Mouse (Mus musculus): ENCODE data around the gene Il15ra. TPM values are rescaled to one million over a fixed set of nuclear protein-coding genes. Genes with fewer than 3 reads are reported as not detected.
A peak's percentile ranks its signal among the peaks of the same experiment; 100 is the strongest.
"Not testable (repeated sequence)": the region's sequence is repeated elsewhere in the genome, so short reads cannot be mapped to it uniquely, and the experiment has no call there.

The Il15ra gene
- polyA plus RNA-seq, 1 experiment from 2014 or later = 0.84 TPM

DNA sequence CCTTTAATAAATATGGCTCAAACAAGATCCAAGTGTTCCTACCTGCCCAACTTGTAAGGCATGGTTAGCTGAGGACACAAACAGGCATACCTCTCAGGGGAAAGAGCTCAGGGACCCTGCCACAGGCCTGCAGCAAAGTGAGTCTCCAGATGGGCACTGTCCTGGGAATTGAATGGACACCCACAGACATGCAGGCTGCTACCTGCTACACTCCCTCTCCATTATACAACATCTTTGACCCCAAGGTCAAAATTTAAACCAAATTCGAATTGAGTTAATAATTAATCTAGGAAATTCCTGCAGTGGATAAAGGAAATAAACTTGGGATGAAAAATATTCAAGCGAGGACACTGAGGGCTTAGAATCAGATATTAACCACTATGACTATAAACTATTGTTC is 9.2 kb upstream of the Il15ra start:
- no peaks in the 10 kb centered on the region for H3K36me3 ChIP-seq (ENCODE audit: control insufficient read depth, insufficient read depth, low read length)
- no peak overlapping the region for H3K4me3 ChIP-seq (ENCODE audit: low read depth, low read length)
- H3K4me1 ChIP-seq (ENCODE audit: control insufficient read depth, insufficient read depth, low read length) = no peaks in the 10 kb centered on the region
- WGBS = 70% methylated on average over 2 of the region's 2 CpGs
- H3K9me3 ChIP-seq (ENCODE audit: control insufficient read depth, low read length) = no peaks in the 10 kb centered on the region
- DNase-seq (ENCODE audit: low spot score) (no peak), ATAC-seq (ENCODE audit: insufficient number of reproducible peaks, low FRiP score, low TSS enrichment, low read depth) (no peak)
- no peaks in the 10 kb centered on the region for H3K27me3 ChIP-seq (ENCODE audit: control insufficient read depth, insufficient read depth, low read length)
- no peak overlapping the region for H3K4me2 ChIP-seq (ENCODE audit: low read depth, severe bottlenecking)
- H3K27ac ChIP-seq (replicated peaks; ENCODE audit: low read depth, low read length) = no peak overlapping the region
- no peak overlapping the region for H3K9ac ChIP-seq (ENCODE audit: low read length)

- Histone ChIP-seq H3K9ac (ENCODE audit: low read length) (no peak overlapping the region), H3K27ac (replicated peaks; ENCODE audit: low read depth, low read length) (no peak overlapping the region), H3K27me3 (ENCODE audit: control insufficient read depth, insufficient read depth, low read length) (no peaks in the 10 kb centered on the region), H3K4me1 (ENCODE audit: control insufficient read depth, insufficient read depth, low read length) (no peaks in the 10 kb centered on the region), H3K36me3 (ENCODE audit: control insufficient read depth, insufficient read depth, low read length) (no peaks in the 10 kb centered on the region), H3K4me2 (ENCODE audit: low read depth, severe bottlenecking) (no peak overlapping the region), H3K9me3 (ENCODE audit: control insufficient read depth, low read length) (no peaks in the 10 kb centered on the region), H3K4me3 (ENCODE audit: low read depth, low read length) (no peak overlapping the region)
- 66% methylated on average over 5 of the region's 5 CpGs for WGBS
- DNase-seq (ENCODE audit: low spot score) = no peak
- ATAC-seq (ENCODE audit: insufficient number of reproducible peaks, low FRiP score, low TSS enrichment, low read depth) = no peak
Measured at GRCm38 (mm10) chr2:11698994-11699393, 6.1 kb upstream of the Il15ra start.

- H3K27ac ChIP-seq (replicated peaks; ENCODE audit: low read depth, low read length) = no peak overlapping the region
- no peaks in the 10 kb centered on the region for H3K4me1 ChIP-seq (ENCODE audit: control insufficient read depth, insufficient read depth, low read length)
- H3K9me3 ChIP-seq (ENCODE audit: control insufficient read depth, low read length) = no peaks in the 10 kb centered on the region
- WGBS = 85% methylated on average over 2 of the region's 2 CpGs
- ATAC-seq (ENCODE audit: insufficient number of reproducible peaks, low FRiP score, low TSS enrichment, low read depth) = no peak
- no peak overlapping the region for H3K9ac ChIP-seq (ENCODE audit: low read length)
- H3K27me3 ChIP-seq (ENCODE audit: control insufficient read depth, insufficient read depth, low read length) = no peaks in the 10 kb centered on the region
- H3K4me2 ChIP-seq (ENCODE audit: low read depth, severe bottlenecking) = no peak overlapping the region
- no peak for DNase-seq (ENCODE audit: low spot score)
- H3K36me3 ChIP-seq (ENCODE audit: control insufficient read depth, insufficient read depth, low read length) = no peaks in the 10 kb centered on the region
- no peak overlapping the region for H3K4me3 ChIP-seq (ENCODE audit: low read depth, low read length)
Measured at GRCm38 (mm10) chr2:11699905-11700304, 5.2 kb upstream of the Il15ra start.

DNA sequence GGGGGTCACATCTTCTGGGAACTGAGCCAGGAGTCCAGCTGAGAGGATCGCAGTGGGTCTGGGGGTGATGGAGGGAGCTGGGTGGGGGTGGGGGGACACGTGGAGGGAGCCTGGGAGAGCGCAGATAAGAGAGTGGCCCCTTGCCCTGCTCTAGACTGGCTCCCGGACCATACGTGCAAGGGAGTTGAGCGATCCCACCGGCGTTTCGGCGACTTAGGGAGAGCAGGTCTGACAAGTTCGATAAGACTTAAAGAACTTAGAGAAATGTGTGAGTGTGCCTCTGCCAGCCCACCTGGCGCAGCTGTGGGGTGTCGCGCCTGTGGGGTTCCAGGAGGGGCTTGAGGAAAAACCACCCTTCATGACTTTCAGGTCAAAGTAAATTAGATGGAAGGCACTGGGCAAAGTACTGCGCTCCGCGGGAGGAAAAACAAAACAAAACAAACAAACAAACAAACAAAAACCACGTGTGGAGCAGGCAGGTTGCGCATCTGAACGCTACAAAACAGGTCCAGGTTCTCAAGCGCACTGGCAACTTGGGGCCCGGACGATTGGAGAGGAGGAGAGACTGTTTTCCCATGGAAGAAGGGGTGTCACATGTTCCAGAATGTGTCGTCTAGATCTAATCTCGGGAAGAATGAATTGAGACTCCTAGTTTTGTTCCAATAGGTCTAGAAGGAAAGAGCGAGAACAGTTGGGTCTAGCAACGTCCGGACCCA is 1.1 kb downstream of the Il15ra start:
- peak; percentile 42 for DNase-seq (ENCODE audit: low spot score)
- WGBS = 3% methylated on average over 28 of the region's 28 CpGs
- no peak overlapping the region for H3K27ac ChIP-seq (replicated peaks; ENCODE audit: low read depth, low read length)

GRCm38 (mm10) chr2:11706746-11707065 is 1.6 kb downstream of the Il15ra start:
- H3K27me3 ChIP-seq (ENCODE audit: control insufficient read depth, insufficient read depth, low read length) = peaks cover 15% of the 10 kb centered on the region
- no peak overlapping the region for H3K4me3 ChIP-seq (ENCODE audit: low read depth, low read length)
- H3K4me1 ChIP-seq (ENCODE audit: control insufficient read depth, insufficient read depth, low read length) = no peaks in the 10 kb centered on the region
- no peaks in the 10 kb centered on the region for H3K36me3 ChIP-seq (ENCODE audit: control insufficient read depth, insufficient read depth, low read length)
- DNase-seq (ENCODE audit: low spot score) = no peak
- H3K9ac ChIP-seq (ENCODE audit: low read length) = no peak overlapping the region
- no peak overlapping the region for H3K4me2 ChIP-seq (ENCODE audit: low read depth, severe bottlenecking)
- H3K9me3 ChIP-seq (ENCODE audit: control insufficient read depth, low read length) = no peaks in the 10 kb centered on the region
- 34% methylated on average over 6 of the region's 6 CpGs for WGBS
- no peak for ATAC-seq (ENCODE audit: insufficient number of reproducible peaks, low FRiP score, low TSS enrichment, low read depth)
- no peak overlapping the region for H3K27ac ChIP-seq (replicated peaks; ENCODE audit: low read depth, low read length)

More for the DNA sequence above, 1.1 kb downstream of the Il15ra start:
- ATAC-seq (ENCODE audit: insufficient number of reproducible peaks, low FRiP score, low TSS enrichment, low read depth) = peak; percentile 40; the same call in 1 of the 2 replicates
- Histone ChIP-seq H3K9ac (ENCODE audit: low read length) (peak overlapping the region; percentile 57), H3K27me3 (ENCODE audit: control insufficient read depth, insufficient read depth, low read length) (peaks cover 15% of the 10 kb centered on the region), H3K4me1 (ENCODE audit: control insufficient read depth, insufficient read depth, low read length) (no peaks in the 10 kb centered on the region), H3K9me3 (ENCODE audit: control insufficient read depth, low read length) (no peaks in the 10 kb centered on the region), H3K4me2 (ENCODE audit: low read depth, severe bottlenecking) (peak overlapping the region; percentile 99), H3K4me3 (ENCODE audit: low read depth, low read length) (peak overlapping the region; percentile 46), H3K36me3 (ENCODE audit: control insufficient read depth, insufficient read depth, low read length) (no peaks in the 10 kb centered on the region)

DNA sequence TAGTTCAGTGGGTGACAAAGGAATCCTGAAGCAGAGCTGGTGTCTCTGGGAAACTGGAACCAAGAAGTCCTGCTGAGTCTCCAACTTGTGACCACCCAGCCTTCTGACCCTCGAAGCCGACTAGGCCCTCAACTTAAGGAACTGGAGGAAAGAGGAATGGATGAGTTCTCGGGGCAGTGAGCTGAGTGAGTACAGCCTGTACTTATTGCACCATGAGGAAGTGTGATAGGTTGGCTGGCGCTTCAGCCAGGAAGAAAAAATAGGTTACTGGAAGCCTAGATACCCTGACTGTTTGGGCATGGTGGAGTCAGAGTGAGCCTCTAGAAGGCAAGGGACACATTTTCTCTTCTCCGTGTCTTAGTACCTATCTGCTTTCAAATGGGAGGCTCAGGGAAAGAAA is 3.4 kb downstream of the Il15ra start:
- Histone ChIP-seq H3K27me3 (ENCODE audit: control insufficient read depth, insufficient read depth, low read length) (peaks cover 15% of the 10 kb centered on the region), H3K4me3 (ENCODE audit: low read depth, low read length) (no peak overlapping the region), H3K4me1 (ENCODE audit: control insufficient read depth, insufficient read depth, low read length) (no peaks in the 10 kb centered on the region), H3K4me2 (ENCODE audit: low read depth, severe bottlenecking) (no peak overlapping the region), H3K9ac (ENCODE audit: low read length) (no peak overlapping the region), H3K36me3 (ENCODE audit: control insufficient read depth, insufficient read depth, low read length) (no peaks in the 10 kb centered on the region), H3K27ac (replicated peaks; ENCODE audit: low read depth, low read length) (no peak overlapping the region), H3K9me3 (ENCODE audit: control insufficient read depth, low read length) (no peaks in the 10 kb centered on the region)
- DNase-seq (ENCODE audit: low spot score) (no peak), ATAC-seq (ENCODE audit: insufficient number of reproducible peaks, low FRiP score, low TSS enrichment, low read depth) (no peak)
- 91% methylated on average over 5 of the region's 5 CpGs for WGBS

GRCm38 (mm10) chr2:11710101-11710500 is 5.0 kb downstream of the Il15ra start:
- H3K9me3 ChIP-seq (ENCODE audit: control insufficient read depth, low read length); H3K36me3 ChIP-seq (ENCODE audit: control insufficient read depth, insufficient read depth, low read length); ATAC-seq (ENCODE audit: insufficient number of reproducible peaks, low FRiP score, low TSS enrichment, low read depth); H3K9ac ChIP-seq (ENCODE audit: low read length); H3K4me1 ChIP-seq (ENCODE audit: control insufficient read depth, insufficient read depth, low read length); H3K27ac ChIP-seq (replicated peaks; ENCODE audit: low read depth, low read length); H3K4me3 ChIP-seq (ENCODE audit: low read depth, low read length); H3K4me2 ChIP-seq (ENCODE audit: low read depth, severe bottlenecking): not testable (repeated sequence)
- peaks cover 15% of the 10 kb centered on the region for H3K27me3 ChIP-seq (ENCODE audit: control insufficient read depth, insufficient read depth, low read length)
- DNase-seq (ENCODE audit: low spot score) = peak; percentile 47
- WGBS = 57% methylated on average over 4 of the region's 4 CpGs

GRCm38 (mm10) chr2:11712483-11712990 is 7.4 kb downstream of the Il15ra start:
- 82% methylated on average over 6 of the region's 6 CpGs for WGBS
- DNase-seq (ENCODE audit: low spot score) (no peak), ATAC-seq (ENCODE audit: insufficient number of reproducible peaks, low FRiP score, low TSS enrichment, low read depth) (no peak)
- Histone ChIP-seq H3K4me1 (ENCODE audit: control insufficient read depth, insufficient read depth, low read length) (no peaks in the 10 kb centered on the region), H3K9me3 (ENCODE audit: control insufficient read depth, low read length) (no peaks in the 10 kb centered on the region), H3K4me2 (ENCODE audit: low read depth, severe bottlenecking) (no peak overlapping the region), H3K9ac (ENCODE audit: low read length) (no peak overlapping the region), H3K4me3 (ENCODE audit: low read depth, low read length) (no peak overlapping the region), H3K27ac (replicated peaks; ENCODE audit: low read depth, low read length) (no peak overlapping the region), H3K27me3 (ENCODE audit: control insufficient read depth, insufficient read depth, low read length) (0 out of 2 replicates have a peak, but pooled peaks cover 2% of the 10 kb centered on the region), H3K36me3 (ENCODE audit: control insufficient read depth, insufficient read depth, low read length) (no peaks in the 10 kb centered on the region)

GRCm38 (mm10) chr2:11713021-11713420 is 7.9 kb downstream of the Il15ra start:
- no peaks in the 10 kb centered on the region for H3K9me3 ChIP-seq (ENCODE audit: control insufficient read depth, low read length)
- no peak overlapping the region for H3K4me2 ChIP-seq (ENCODE audit: low read depth, severe bottlenecking)
- H3K36me3 ChIP-seq (ENCODE audit: control insufficient read depth, insufficient read depth, low read length) = no peaks in the 10 kb centered on the region
- H3K9ac ChIP-seq (ENCODE audit: low read length) = no peak overlapping the region
- no peaks in the 10 kb centered on the region for H3K4me1 ChIP-seq (ENCODE audit: control insufficient read depth, insufficient read depth, low read length)
- no peak overlapping the region for H3K4me3 ChIP-seq (ENCODE audit: low read depth, low read length)
- DNase-seq (ENCODE audit: low spot score) = no peak
- 0 out of 2 replicates have a peak, but pooled peaks cover 2% of the 10 kb centered on the region for H3K27me3 ChIP-seq (ENCODE audit: control insufficient read depth, insufficient read depth, low read length)
- no peak for ATAC-seq (ENCODE audit: insufficient number of reproducible peaks, low FRiP score, low TSS enrichment, low read depth)
- no peak overlapping the region for H3K27ac ChIP-seq (replicated peaks; ENCODE audit: low read depth, low read length)
- WGBS = 63% methylated on average over 3 of the region's 3 CpGs

All from limb, embryonic 11.5 days (tissue).